Mouse (Mus musculus): ENCODE data around the gene Gif. TPM values are rescaled to one million over a fixed set of nuclear protein-coding genes. Genes with fewer than 3 reads are reported as not detected.

The Gif gene
- not detected for total RNA-seq (2021)

- DNase-seq (ENCODE audit: low spot score in 2 of 2) = no peak
- intact Hi-C loops (cut with DNase I) = no loop called here
Measured at GRCm38 (mm10) chr19:11747298-11747697, at the start of gene Gif. TSS of gene Gif (plus strand) at chr19:11747554.

- DNase-seq (ENCODE audit: low spot score in 2 of 2) = no peak
- intact Hi-C loops (cut with DNase I) = no loop called here
Measured at GRCm38 (mm10) chr19:11698342-11698741, 49.0 kb upstream of the Gif start.

GRCm38 (mm10) chr19:11712451-11712850, 34.9 kb upstream of the Gif start:
- intact Hi-C loops (cut with DNase I) = no loop called here

GRCm38 (mm10) chr19:11720071-11720470, 27.3 kb upstream of the Gif start:
- DNase-seq (ENCODE audit: low spot score in 2 of 2) = no peak
- intact Hi-C loops (cut with DNase I) = no loop called here

More at GRCm38 (mm10) chr19:11712451-11712850, 34.9 kb upstream of the Gif start:
- no peak for DNase-seq (ENCODE audit: low spot score in 2 of 2)

- intact Hi-C loops (cut with DNase I) = no loop called here
- DNase-seq (ENCODE audit: low spot score in 2 of 2) = no peak
Measured at GRCm38 (mm10) chr19:11723870-11724269, 23.5 kb upstream of the Gif start.

GRCm38 (mm10) chr19:11724275-11724674, 23.1 kb upstream of the Gif start:
- intact Hi-C loops (cut with DNase I) = no loop called here
- DNase-seq (ENCODE audit: low spot score in 2 of 2) = no peak

- DNase-seq (ENCODE audit: low spot score in 2 of 2) = no peak
- intact Hi-C loops (cut with DNase I) = no loop called here
Measured at GRCm38 (mm10) chr19:11725915-11726314, 21.4 kb upstream of the Gif start.

GRCm38 (mm10) chr19:11727304-11727703, 20.1 kb upstream of the Gif start:
- no peak for DNase-seq (ENCODE audit: low spot score in 2 of 2)
- intact Hi-C loops (cut with DNase I) = no loop called here

- no peak for DNase-seq (ENCODE audit: low spot score in 2 of 2)
- intact Hi-C loops (cut with DNase I) = no loop called here
Measured at GRCm38 (mm10) chr19:11730278-11730677, 17.1 kb upstream of the Gif start.

- intact Hi-C loops (cut with DNase I) = no loop called here
- no peak for DNase-seq (ENCODE audit: low spot score in 2 of 2)
Measured at GRCm38 (mm10) chr19:11736455-11736854, 10.9 kb upstream of the Gif start.

- intact Hi-C loops (cut with DNase I) = no loop called here
- DNase-seq (ENCODE audit: low spot score in 2 of 2) = no peak
Measured at GRCm38 (mm10) chr19:11745680-11746079, 1.7 kb upstream of the Gif start.

GRCm38 (mm10) chr19:11765059-11765458, 17.7 kb downstream of the Gif start:
- DNase-seq (ENCODE audit: low spot score in 2 of 2) = no peak
- intact Hi-C loops (cut with DNase I) = loop anchor here (5.0 kb wide), 1 partner anchor 413 kb away; no protein-coding TSS in a partner anchor

GRCm38 (mm10) chr19:11766413-11766812, 19.1 kb downstream of the Gif start:
- intact Hi-C loops (cut with DNase I) = loop anchor here (2.0 to 5.0 kb wide), 2 partner anchors 154 to 414 kb away; no protein-coding TSS in a partner anchor
- DNase-seq (ENCODE audit: low spot score in 2 of 2) = no peak

GRCm38 (mm10) chr19:11768163-11768562, 20.8 kb downstream of the Gif start:
- intact Hi-C loops (cut with DNase I) = loop anchor here (5.0 kb wide), 1 partner anchor 416 kb away; no protein-coding TSS in a partner anchor
- no peak for DNase-seq (ENCODE audit: low spot score in 2 of 2)

GRCm38 (mm10) chr19:11769257-11769920, 22.0 kb downstream of the Gif start:
- DNase-seq (ENCODE audit: low spot score in 2 of 2) = no peak
- intact Hi-C loops (cut with DNase I) = loop anchor here (5.0 kb wide), 1 partner anchor 417 kb away; no protein-coding TSS in a partner anchor

- peak; percentile 86 to 88 for DNase-seq (ENCODE audit: low spot score in 2 of 2)
- intact Hi-C loops (cut with DNase I) = loop anchor here (5.0 kb wide), 1 partner anchor 237 kb away; no protein-coding TSS in a partner anchor
Measured at GRCm38 (mm10) chr19:11770205-11770892, 23.0 kb downstream of the Gif start, which contains the start of gene Mrpl16. TSS of gene Mrpl16 (plus strand) at chr19:11770391.

GRCm38 (mm10) chr19:11777191-11777865, 30.0 kb downstream of the Gif start:
- peak; percentile 49 to 71 for DNase-seq (ENCODE audit: low spot score in 2 of 2)
- intact Hi-C loops (cut with DNase I) = loop anchor here (2.0 to 5.0 kb wide), 2 partner anchors 41 to 135 kb away; partner anchors contain the start of genes Patl1 and Stx3

GRCm38 (mm10) chr19:11785409-11786154, 38.2 kb downstream of the Gif start:
- DNase-seq (ENCODE audit: low spot score in 2 of 2) = no peak
- intact Hi-C loops (cut with DNase I) = no loop called here

- no peak for DNase-seq (ENCODE audit: low spot score in 2 of 2)
- intact Hi-C loops (cut with DNase I) = no loop called here
Measured at GRCm38 (mm10) chr19:11787826-11788225, 40.5 kb downstream of the Gif start.

All from left cerebral cortex, postnatal 36 days (tissue).